In genomic region chr12:84733366-84733765, GRCm38 (mm10) we compare ENCODE assay signal across 28 mouse cellular contexts. TPM values are rescaled to one million over a fixed set of nuclear protein-coding genes. Genes with fewer than 3 reads are reported as not detected.
"Had no signal": no experiment of that assay in that cellular context is flagged by ENCODE, and none has a peak within 500 bp of the region (broad histone marks: within the 10 kb centered on the region; RNA-seq: fewer than 3 reads in every experiment).

No protein-coding gene starts in this region.

- DNase-seq: gastrocnemius, postnatal 10 days; gastrocnemius, postnatal 36 days; heart, adult 2 months; heart, postnatal 14 days; heart, postnatal 4 days; kidney, adult 18-20 months; kidney, adult 8-10 months; kidney, postnatal 10 days; kidney, postnatal 25 days; kidney, postnatal 4 days; liver; liver, embryonic 13.5 days; liver, postnatal 0 days had no signal

- H3K4me3 ChIP-seq: heart, adult 2 months; heart, embryonic 13.5 days; heart, embryonic 15.5 days; hindbrain, embryonic 10.5 days; hindbrain, embryonic 12.5 days; intestine, embryonic 15.5 days; layer of hippocampus, adult 2 months; left cerebral cortex, adult 2 months; limb, embryonic 10.5 days; limb, embryonic 12.5 days; liver, embryonic 13.5 days; liver, embryonic 15.5 days had no signal

- ATAC-seq: hindbrain, embryonic 16.5 days; inflammation-experienced regulatory T-cells, adult 6 months; intestine, embryonic 15.5 days; intestine, postnatal 0 days; liver, postnatal 0 days had no signal

- H3K27ac ChIP-seq: heart, adult 2 months; heart, embryonic 13.5 days; heart, embryonic 15.5 days; hindbrain, embryonic 10.5 days; hindbrain, embryonic 12.5 days; hindbrain, embryonic 14.5 days; intestine, embryonic 15.5 days; layer of hippocampus, adult 2 months; left cerebral cortex, adult 2 months; limb, embryonic 10.5 days; limb, embryonic 12.5 days; liver, embryonic 13.5 days; liver, embryonic 15.5 days had no signal

RNA-seq across cellular contexts. Expression of gene Syndig1l, which starts 34.7 kb away (rescaled TPM):
- total RNA-seq: gastrocnemius, postnatal 10 days; gastrocnemius, postnatal 36 days; granulocyte monocyte progenitor cell, adult 5-6 weeks; heart, adult 2 months; heart, postnatal 14 days; heart, postnatal 4 days had no signal
